Mouse (Mus musculus): ENCODE results near the gene Cyb5r3.

Cyb5r3 gene

DNA sequence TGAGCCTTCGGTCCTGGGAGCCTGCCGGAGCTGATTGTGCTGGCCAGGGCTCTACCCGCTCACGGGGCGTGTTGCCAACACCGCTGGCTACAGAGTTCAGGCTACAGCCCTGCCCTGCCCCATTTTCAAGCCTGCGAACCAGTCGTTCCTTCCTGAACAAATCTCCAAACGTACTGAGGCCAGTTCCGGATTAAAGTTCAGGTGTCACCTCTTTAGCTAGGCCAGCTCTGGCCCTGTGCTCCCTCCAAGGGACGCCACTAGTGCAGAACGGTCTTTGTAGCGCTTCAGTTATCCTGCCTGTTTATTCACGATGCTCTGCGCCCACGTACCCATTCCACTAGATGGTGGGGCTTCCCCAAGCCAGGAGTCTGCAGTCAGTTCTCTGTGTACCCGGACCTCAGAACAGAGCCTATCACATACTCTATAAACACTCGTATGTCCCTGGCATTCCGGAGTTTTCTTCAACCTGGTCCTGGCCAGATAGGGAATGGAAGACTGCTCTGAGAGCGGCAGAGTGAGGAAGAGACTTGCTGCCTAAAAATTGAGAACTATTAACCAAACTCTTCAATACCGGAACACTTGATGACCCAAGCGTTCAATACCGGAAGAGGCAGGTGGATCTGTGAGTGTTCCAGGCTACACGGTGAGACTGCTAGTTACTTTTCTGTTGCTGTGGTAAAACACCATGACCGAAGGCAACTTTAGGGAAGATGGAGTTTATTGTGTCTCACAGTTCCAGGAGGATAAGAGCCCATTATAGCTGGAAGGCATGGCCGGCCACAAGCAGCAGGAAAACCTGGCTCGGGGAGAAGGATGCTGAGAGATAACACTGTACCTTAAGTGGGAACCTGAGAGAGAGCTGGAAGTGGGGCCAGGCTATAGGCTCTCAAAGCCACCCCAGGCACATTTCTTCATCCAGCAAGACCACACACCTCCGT, at the start of gene Cyb5r3:
Gene Cyb5r3, minus strand, starts transcription at position 101 of the 938 bp plus-strand sequence.
- DNase-seq (ENCODE audit: extremely low read depth, insufficient read length, low spot score), result no peak

DNA sequence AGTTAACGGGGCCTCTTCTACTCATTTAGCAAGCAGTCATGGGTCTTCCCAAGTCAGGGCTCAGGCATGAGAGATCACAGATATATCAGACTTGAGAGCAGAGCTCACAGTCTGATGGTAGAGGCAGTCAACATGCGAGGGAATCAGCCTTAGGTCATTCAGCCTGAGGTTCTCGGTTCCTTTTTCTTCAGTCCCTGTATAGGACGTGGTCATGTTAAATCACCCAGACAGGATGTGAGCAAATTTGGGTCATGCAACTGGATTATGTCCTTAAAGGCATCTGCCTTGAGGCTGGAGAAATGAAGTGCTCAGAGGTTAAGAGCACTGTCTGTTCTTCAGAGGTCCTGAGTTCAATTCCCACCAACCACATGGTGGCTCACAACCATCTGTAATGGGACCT, 49.3 kb upstream of the Cyb5r3 start:
- no peak for DNase-seq (ENCODE audit: extremely low read depth, insufficient read length, low spot score)

DNA sequence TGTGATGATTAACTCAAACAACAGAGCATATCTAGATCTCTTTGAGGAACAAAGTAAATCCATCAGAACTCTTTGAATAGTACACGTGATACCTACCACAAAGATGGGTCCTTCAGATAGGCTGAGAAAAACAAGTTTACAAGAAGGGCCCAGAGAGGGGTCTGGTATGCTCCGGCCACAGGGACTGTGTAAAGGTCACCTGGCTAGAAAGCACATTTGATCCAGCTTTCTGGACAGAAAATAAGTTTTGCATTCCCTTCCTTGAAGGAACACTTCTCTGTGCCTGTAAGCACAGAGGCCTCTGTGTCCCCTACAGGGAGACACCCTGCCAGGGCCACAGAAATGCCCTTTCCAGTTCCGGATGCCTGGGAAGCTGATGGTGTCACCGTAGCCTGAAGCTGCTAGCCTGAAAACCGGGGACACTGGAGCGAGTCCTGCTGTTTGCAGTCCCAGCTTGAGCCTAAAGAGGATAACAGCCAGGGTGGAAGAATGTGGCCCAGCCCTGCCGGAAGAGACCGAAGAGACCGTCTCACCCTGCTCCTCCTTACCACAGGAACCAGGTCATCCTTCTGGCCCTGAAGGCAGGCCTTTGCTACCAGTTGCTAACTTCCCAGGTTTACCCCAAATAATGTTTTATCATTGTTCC, 48.1 kb upstream of the Cyb5r3 start:
- no peak for DNase-seq (ENCODE audit: extremely low read depth, insufficient read length, low spot score)

DNA sequence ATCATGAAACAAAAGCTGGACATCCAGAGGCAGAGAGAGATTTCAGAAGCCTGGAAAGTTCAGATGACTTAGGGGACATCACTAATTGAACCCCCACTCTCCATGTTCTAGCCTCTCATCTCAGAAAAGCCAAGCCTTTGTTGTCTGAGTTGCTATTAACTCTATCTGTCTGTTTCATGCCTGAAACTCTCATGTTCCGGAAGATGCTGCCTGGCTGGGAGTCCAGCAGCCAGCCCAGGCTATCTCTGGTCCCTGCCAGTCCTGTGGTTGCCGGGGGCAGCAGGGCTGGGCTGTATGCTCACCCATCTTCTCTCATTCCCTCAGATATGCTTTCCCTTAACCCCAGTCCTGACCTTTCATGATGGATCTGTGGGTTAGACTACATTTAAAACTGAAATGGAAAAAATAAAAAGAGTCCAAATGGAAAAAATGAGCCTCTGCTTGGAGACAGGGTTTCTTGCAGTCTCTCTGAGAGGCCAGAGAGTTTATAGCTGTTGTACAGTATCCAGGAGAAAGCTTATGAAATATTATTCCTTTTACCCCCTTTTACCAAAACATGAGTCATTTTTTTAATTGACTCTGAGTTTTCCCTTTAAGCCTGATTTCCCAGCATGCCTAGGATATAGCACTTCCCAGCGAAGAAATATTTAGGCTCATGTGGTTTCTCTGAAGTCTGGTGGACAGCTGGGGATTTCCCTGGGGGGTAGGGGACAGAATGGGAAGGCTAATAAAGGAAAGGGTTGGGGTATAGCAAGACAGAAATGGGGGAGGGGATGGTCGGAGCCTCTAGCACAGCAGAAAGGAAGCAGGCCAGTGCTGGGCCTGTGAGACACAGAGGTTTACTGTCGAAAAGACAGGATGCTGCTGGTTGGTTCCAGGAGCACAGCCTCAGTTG, 43.2 kb upstream of the Cyb5r3 start:
- DNase-seq (ENCODE audit: extremely low read depth, insufficient read length, low spot score), result peak; percentile 64

DNA sequence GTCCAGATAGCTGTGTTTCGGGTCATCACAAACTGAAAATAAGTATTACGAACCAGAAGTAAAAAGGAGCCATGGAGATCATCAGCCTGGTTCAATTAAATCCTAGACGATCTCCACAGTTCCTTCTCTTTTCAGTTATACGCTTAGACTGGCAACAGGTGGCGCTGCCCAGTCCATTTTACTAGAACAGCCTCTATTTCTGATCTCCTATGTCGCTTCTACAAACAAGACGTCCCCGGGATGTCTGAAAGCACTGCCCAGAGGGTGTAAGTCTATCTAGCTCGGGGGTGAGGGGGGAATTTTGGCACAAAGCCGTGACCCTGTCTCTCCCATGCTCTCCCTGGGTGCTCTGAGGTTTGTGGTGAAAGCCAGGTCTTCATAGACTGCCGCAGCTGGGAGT, 37.8 kb upstream of the Cyb5r3 start:
- DNase-seq (ENCODE audit: extremely low read depth, insufficient read length, low spot score), result no peak

DNA sequence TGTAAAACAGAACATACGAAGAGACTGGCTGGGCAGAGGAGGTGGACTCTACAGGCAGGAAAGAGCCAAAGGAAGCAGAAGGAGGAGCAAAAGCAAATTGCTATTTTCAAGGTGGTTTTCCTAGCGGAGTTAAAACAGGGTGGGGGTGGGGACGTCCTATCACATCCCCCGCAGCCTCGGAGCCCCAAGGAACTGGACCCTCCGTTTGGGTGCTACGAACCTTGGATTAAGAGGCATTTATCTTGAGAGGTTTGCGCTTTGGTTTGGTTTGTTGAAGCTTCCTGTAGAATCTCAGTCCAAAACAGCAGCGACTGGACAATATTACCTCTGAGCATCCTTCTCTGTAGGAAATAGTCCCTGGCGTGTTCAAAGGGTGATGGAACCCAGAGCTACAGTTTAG, 37.3 kb upstream of the Cyb5r3 start:
- no peak for DNase-seq (ENCODE audit: extremely low read depth, insufficient read length, low spot score)

DNA sequence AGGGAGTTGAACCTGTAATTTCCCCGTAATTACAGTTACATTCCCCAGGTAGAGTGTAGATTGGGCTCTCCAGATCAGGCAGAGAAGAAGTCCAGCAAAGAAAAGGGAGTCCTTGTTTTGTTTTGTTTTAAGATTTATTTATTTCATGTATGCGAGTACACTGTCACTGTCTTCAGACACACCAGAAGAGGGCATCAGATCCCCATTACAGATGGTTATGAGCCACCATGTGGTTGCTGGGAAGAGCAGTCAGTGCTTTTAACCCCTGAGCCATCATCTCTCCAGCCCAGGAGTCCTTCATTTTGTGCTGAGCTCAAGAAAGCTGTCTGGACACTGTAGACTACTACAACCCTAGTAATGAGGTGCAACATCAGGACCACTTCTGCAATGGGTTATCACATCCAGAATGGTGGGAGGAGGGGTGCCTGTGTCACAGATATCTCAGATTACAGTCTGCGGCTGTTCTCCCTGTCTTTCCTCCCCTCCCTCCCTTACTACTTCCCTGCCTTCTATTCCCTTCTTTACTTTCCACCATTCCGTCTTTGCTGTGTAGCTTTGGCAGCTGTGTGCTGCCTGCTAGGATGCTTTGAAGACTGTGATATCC, 36.8 kb upstream of the Cyb5r3 start:
- no peak for DNase-seq (ENCODE audit: extremely low read depth, insufficient read length, low spot score)

DNA sequence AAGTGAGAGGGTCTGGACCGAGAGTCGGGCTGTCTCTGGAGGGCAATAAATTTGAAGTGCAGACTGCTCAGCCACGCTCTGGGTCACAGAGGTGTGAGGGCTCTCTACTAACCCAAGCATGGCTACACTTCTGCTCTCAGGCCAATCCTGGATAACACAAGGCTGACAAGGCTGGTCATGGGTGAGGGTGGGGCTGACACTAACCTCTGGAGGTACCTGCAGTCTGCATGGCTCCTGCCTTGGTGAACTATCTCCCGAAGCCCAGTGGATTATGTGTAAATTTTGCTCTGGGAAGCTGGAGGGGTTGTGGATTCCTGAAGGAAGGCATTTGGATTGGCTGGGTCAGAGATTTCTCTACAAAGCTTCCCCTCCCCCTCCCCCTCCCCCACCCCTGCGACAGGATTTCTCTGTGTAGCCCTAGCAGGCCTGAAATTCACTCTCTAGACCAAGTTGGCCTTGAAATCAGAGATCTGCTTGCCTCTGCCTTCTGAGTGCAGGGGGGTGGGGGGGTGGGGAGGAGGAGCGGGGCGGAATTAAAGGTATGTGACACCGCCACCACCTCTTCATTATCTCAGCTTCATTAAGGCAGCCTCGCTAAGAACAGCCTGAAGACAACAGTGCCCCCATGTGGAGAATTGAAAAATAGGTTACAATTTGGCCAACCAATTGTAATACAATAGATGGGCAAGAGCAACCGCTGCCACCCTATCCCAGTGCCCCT, 32.5 kb upstream of the Cyb5r3 start:
- DNase-seq (ENCODE audit: extremely low read depth, insufficient read length, low spot score), result peak; percentile 23

DNA sequence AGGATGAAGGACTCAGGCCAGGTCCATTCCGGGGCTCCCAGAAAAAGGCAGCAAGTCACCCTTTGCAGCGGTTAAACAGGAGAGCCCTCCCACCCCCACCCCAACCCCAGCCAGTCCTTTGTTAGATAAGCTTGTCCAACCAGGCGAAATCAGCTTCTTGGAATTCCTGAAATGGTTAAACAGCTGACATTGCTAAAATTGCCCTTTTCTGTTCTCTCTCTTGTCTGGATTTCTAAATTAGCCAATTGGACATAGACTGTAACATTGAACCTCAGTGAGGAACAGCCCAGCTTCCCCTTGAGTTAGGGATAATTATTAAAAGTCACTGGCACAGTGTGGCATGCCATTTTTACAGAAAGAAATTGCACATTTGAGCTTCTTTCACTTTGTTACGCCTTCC, 30.0 kb upstream of the Cyb5r3 start:
- DNase-seq (ENCODE audit: extremely low read depth, insufficient read length, low spot score), result no peak

DNA sequence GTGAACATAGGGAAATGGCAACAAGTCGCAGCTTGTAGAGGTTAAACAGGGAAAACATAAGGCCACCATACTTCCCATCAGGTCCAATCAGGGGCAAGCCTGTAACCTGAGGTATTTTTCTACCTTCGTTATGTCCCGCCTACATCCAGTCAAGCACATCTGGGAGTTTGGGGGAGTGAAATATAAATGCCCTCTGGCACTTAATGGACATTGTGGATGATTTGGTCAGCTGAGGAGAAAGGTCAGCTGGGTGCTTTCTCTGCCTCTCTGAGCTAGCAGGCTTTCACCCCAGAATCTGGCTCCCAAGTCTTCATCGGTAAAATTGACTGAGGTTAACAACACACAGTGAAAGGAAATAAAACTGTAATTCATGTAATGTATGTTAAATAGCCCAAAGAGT, 21.0 kb upstream of the Cyb5r3 start:
- no peak for DNase-seq (ENCODE audit: extremely low read depth, insufficient read length, low spot score)

DNA sequence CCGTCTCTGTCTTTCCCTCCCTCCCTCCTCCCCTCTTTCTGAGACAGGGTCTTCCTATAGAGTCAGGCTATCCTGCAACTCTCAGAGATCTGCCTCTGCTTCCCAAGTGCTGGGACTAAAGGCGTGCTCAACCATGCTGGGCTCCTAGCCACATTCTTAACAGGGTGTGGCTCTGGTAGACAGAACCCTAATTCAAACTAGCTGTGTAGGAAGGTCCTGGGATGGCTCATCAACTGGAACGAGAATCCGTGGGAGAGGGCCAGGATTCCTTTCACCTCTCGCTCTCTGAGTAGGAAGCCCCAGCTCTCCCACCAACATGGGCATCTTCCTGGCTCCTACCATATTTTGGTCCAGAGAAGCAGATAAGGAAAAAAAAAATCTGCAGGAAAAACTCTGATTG, 10.0 kb upstream of the Cyb5r3 start:
- DNase-seq (ENCODE audit: extremely low read depth, insufficient read length, low spot score), result no peak

DNA sequence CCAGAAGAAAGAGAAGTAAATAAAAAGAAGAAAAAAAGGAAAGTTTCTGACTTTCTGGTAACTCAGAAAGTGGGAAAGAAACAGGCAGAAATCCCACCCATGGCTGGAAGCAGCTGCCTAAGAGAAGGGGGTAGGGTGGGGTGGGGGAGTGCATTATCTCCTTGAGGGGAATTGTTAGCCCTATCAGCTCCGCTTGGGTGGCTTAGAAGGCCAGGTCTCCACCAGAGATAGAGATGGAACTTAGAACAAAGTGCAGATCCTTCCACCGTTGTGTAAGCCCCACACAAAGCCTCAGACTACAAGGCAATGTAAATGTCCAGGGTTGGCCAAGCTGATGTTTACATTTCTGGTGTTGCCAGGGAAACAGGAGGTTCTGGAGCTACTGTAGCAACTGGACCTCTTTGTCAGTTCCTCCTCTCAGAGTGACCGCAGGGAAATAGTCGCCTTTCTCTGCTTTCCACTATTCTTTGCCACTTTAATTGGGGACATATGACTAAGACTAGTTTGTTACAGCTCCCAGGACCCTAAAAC, 9.5 kb upstream of the Cyb5r3 start:
- DNase-seq (ENCODE audit: extremely low read depth, insufficient read length, low spot score), result no peak

DNA sequence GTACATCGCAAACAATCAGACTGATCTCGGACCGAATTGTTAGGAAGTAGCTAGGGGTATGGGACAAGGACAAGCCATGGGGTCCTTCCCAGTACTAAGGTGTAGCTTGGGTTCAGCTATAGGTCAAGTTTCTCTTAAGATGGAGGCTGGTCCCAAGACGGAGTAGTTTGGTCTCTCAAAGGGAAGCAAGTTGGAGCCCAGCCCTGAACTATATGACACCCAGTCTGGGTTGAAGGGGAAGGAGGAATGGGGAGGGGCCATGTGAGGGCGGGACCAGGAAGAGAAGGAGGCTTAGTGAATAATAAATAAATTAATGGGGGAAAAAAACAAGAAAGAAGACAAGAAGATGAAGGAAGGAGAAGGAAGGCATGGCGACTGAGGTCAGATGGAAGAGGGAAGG, 7.6 kb upstream of the Cyb5r3 start:
- no peak for DNase-seq (ENCODE audit: extremely low read depth, insufficient read length, low spot score)

DNA sequence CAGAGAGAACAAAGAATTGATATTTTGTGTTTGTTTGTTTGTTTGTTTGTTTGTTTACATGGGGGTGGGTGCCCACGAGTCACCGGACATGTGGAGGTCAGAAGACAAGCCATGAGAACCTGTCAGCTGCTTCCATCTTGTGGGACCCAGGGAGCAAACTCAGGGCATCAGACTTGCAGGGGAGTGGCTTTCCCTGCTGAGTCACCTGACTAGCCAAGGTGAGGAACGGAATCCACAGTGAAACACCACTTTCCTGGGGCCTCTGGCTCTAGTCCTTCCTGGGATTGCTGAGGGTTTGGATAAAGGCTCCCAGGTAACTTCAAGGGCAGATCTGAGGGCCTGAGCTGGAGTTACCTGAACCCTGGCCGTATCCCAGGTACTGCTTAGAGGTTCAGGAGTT, 4.3 kb upstream of the Cyb5r3 start:
- DNase-seq (ENCODE audit: extremely low read depth, insufficient read length, low spot score), result no peak

DNA sequence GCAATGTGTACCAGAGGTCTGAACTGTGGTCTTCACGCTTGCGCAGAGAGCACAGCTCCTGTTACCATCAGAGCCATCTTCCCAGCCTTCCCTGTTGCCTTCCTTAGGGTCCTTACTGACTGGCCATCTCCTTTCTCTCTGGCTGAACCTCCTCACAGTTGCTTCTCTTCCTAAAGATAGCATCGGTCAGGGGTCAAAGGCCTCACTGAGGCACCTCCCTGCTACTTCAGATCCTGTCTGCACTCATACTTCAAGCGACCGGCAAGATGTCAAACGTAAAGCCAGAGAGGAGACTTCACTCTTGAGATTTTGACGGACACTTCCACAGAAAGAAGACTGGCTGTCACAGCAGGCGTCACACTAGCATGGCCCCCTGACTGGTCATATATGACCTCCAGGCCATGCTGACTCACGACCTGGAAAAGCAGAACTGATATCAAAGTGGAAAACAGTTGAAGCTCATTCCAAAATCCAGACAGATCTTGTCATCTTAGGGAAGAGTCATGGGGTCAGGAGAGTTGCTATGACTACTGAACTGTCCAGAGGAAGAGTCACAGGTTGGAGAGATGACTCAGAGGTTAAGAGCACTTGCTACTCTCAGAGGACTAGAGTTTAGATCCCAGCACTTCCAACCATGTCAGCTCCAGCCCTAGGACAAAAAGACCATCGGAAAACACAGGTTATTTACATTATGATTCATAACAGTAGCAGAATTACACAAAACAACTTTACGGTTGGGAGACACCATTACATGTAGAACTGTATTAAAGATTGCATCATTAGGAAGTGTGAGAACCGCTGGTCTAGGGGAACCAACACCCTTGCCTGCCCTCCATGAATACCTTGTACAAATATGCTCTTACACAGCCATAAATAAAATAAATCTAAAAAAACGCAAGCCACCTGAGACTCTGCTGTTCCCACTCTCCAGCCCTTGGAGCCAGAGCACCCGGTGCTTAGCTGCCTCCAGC, 1.8 kb upstream of the Cyb5r3 start:
- DNase-seq (ENCODE audit: extremely low read depth, insufficient read length, low spot score), result no peak

DNA sequence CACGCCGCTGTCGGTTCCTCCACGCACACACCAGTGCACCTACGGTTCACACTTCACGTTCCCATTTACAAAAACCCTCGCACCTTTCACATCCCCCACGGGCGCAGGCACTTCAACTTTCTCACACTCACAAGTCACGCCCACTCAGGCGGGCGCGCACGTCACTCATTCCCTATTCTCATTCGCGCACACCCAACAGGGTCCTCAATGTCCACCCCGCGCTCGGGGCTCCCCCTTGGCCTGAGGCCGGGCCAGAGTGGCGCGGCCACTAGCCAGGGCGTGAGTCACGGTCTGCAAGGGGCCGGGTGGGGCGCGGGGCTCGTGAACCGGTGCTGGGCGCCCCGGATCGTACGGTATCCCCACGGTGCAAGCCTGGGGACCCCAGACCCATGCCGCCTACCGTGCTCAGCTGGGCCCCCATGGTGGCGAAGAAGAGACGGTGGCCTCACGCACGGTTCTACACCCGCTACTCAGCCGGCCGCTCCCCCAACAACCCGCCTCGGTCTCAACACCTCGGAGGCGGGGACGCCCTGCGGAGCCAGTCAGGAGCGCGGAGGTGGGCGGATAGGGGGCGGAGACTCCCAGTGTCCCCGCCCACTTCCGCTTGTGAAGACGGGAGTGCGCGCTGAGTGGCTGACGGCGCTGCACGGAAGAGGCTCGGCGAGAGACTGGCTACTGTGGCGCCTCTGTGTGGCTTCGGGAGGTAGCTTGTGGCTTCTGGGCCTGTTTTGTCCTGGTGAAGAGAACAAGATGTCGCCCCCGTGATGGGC, 495 bp downstream of the Cyb5r3 start:
- DNase-seq (ENCODE audit: extremely low read depth, insufficient read length, low spot score), result peak; percentile 99

DNA sequence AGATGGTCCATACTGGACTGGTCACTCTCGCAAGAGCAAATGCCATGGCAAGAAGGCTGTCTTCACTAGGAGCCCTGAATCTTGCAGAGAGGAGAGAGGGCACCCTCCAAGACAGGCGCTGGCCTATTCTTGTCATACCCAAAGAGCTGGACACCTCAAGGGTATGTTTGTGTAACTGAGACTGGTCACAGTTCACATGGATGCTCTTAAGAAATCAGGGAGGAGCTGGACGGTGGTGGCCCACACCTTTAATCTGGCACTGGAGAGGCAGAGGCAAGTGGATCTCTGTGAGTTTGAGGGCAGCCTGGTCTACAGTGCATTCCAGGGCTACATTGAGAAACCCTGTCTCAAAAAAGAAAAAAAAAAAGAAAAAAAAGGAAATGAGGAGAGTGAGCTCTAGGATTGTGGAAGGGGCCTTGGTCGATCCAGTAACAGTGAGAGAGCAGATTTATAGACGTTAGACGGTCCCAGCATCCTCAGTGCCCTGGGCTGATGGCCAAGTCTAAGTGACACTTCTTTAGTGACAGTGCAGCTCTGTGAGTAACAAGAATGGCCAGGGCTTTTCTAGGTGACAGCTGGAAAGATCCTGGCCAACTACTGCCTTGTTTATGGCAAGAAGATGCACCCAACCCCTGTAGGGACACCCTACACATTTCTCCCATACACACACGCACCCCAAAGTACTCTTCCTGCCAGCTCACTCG, 1.3 kb downstream of the Cyb5r3 start:
- no peak for DNase-seq (ENCODE audit: extremely low read depth, insufficient read length, low spot score)

Measured in 3134 (cell line).